Mouse (Mus musculus) forebrain, embryonic 10.5 days (tissue): ENCODE measurements around the gene Uvrag. TPM values are rescaled to one million over a fixed set of nuclear protein-coding genes. Genes with fewer than 3 reads are reported as not detected.

Source experiments
- DNase-seq: peaks from one replicate; pipeline ENCODE4 v3.0.0-alpha.2; 2017; ENCODE audit warnings: low spot score; ENCODE audit errors: extremely low spot score
- H3K27ac ChIP-seq: fragments of 300-500 bp; sonication (generic); 2 replicates; pipeline ENCODE4 v1.5.1; 2016; ENCODE audit warnings: mild to moderate bottlenecking
- H3K27me3 ChIP-seq: fragments of 300-500 bp; sonication (generic); 2 replicates; pipeline ENCODE4 v1.6.1; 2016; ENCODE audit warnings: mild to moderate bottlenecking; ENCODE audit not compliant: poor library complexity, severe bottlenecking
- H3K36me3 ChIP-seq: fragments of 300-500 bp; sonication (generic); replicated peaks from 2 replicates; pipeline ENCODE4 v1.6.1; 2016; ENCODE audit warnings: mild to moderate bottlenecking, moderate library complexity
- H3K4me1 ChIP-seq: fragments of 300-500 bp; sonication (generic); 2 replicates; pipeline ENCODE4 v1.6.1; 2016
- H3K4me3 ChIP-seq: fragments of 300-500 bp; sonication (generic); 2 replicates; pipeline ENCODE4 v1.5.1; 2016; ENCODE audit warnings: mild to moderate bottlenecking, moderate library complexity
- H3K9me3 ChIP-seq: fragments of 300-500 bp; sonication (generic); 2 replicates; pipeline ENCODE4 v1.6.1; 2016; ENCODE audit warnings: mild to moderate bottlenecking, moderate library complexity
- WGBS: fragments of 180-500 bp; shearing (Covaris S2); methylation state at CpG from one replicate; pipeline ENCODE4 v1.1.7; 2016; 5-methylcytosine and 5-hydroxymethylcytosine counted together
- polyA plus RNA-seq: library from polyadenylated mRNA; unstranded; fragments of >200 nt; fragmentation: Nextera tagmentation; extraction: Ambion mirVana; gene quantifications from 2 replicates; pipeline ENCODE4 v1.2.1, GENCODE M21; 2016

The Uvrag gene
- polyA plus RNA-seq, 1 experiment from 2014 or later = 9.8 TPM

DNA sequence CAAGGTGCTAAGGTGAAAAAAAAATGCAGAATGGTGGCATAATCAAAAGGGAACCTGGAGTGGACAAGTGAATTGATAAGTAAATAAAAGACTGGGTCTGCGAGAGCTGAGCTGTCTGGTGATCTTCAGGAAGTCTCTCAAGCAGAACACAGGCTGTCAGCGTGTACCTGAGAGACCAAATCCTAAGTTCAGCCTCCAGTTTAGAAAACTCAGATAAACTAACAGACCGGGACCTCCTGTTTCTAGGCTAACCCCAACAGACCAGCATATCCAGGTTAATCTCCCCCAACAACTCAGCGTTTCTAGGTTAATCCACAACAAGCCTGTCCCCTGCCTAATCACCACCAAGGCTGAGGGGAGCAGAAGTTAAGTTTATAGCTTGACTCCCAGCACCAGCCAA lies 87.3 kb downstream of the Uvrag start:
- WGBS = 89% methylated on average over 4 of the region's 4 CpGs
- H3K36me3 ChIP-seq = no peaks in the 10 kb centered on the region
- H3K9me3 ChIP-seq = no peaks in the 10 kb centered on the region
- H3K4me1 ChIP-seq = peaks cover 7% of the 10 kb centered on the region; the same call in 1 of the 2 replicates
- DNase-seq = no peak
- no peaks in the 10 kb centered on the region for H3K27me3 ChIP-seq
- H3K27ac ChIP-seq = no peak overlapping the region
- no peak overlapping the region for H3K4me3 ChIP-seq

DNA sequence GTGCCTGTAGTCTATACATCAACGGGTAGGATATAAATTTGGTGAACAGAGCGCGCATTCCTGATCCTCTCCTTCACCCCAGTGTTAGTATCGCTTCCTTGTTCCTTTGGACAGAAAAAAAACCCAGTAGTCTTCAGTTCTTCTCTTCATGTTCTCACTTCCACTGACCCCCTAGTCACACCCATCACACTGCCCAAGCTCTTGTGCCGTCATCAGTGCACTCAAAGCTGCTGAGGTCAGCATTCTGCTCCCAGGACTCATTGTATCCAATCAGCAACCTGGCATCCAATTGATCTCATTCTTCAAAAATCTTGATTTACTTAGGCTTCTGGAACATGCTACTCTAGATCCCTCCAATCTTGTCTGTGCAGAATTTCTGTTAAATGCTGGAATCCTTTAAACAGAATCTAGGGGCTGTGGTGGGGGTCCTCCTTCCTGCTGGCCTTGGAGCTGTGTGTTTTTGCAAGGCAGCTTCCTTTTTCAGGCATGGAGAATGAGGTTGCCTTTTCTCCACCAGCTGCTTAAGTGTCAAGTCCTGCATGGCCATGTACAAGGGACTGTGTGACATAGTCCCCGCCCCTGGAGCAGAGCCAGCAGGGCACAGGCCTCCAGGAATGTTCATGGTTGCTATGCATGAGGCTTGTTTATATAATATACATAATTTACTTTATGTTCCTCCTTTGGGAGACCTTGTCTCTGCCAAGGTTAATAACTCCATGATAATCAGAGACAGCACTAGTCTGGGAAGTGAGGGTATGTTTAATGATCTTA lies 88.3 kb downstream of the Uvrag start:
- peaks cover 7% of the 10 kb centered on the region; the same call in 1 of the 2 replicates for H3K4me1 ChIP-seq
- H3K36me3 ChIP-seq = no peaks in the 10 kb centered on the region
- no peaks in the 10 kb centered on the region for H3K9me3 ChIP-seq
- no peak for DNase-seq
- WGBS = 90% methylated on average over 6 of the region's 6 CpGs
- no peak overlapping the region for H3K4me3 ChIP-seq
- H3K27ac ChIP-seq = no peak overlapping the region
- no peaks in the 10 kb centered on the region for H3K27me3 ChIP-seq

DNA sequence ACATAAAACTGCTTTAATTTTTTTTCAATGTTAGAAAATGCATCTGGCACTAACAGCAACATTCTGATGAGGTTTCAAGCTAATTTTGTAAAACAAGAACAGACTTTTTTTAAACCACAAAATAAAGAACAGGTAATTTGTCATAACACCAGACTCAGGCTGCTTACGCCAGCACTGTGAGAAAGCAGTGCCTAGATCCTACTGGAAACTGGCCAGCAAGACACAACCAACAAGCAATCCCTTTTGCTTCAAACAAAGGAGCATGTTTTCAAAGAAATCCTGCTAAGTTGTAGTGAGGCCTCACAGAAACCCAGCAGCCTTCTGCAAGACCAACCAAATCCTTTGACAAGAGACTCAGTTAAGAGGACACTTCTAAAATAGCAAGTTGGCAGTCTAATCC lies 90.1 kb downstream of the Uvrag start:
- no peak for DNase-seq
- Histone ChIP-seq H3K36me3 (no peaks in the 10 kb centered on the region), H3K9me3 (no peaks in the 10 kb centered on the region), H3K27ac (no peak overlapping the region), H3K4me1 (peaks cover 10% of the 10 kb centered on the region; the same call in 1 of the 2 replicates), H3K4me3 (no peak overlapping the region), H3K27me3 (no peaks in the 10 kb centered on the region)
- WGBS = 93% methylated on average over 1 of the region's 1 CpGs

DNA sequence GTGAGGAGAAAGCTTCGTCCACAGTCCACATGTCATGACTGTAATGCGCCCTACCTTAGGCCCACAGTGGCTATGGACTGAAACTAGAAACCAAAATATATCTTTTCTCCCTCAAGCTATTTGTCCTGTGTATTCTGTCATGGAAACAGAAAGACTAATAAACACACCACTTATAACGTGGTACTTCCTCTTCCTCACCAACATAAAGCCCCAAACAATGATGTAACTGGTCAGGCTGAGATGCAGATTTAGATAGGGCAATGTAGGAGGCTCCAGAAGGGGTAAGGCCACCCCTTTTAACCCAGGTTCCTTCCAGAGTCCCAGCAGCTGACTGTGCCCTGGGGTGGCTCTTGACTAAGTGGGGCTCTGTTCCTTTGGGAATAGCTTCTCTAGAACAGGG lies 91.0 kb downstream of the Uvrag start:
- no peak overlapping the region for H3K4me3 ChIP-seq
- no peaks in the 10 kb centered on the region for H3K9me3 ChIP-seq
- H3K27me3 ChIP-seq = no peaks in the 10 kb centered on the region
- H3K27ac ChIP-seq = no peak overlapping the region
- peaks cover 10% of the 10 kb centered on the region; the same call in 1 of the 2 replicates for H3K4me1 ChIP-seq
- WGBS = 91% methylated on average over 3 of the region's 3 CpGs
- DNase-seq = no peak
- H3K36me3 ChIP-seq = no peaks in the 10 kb centered on the region

DNA sequence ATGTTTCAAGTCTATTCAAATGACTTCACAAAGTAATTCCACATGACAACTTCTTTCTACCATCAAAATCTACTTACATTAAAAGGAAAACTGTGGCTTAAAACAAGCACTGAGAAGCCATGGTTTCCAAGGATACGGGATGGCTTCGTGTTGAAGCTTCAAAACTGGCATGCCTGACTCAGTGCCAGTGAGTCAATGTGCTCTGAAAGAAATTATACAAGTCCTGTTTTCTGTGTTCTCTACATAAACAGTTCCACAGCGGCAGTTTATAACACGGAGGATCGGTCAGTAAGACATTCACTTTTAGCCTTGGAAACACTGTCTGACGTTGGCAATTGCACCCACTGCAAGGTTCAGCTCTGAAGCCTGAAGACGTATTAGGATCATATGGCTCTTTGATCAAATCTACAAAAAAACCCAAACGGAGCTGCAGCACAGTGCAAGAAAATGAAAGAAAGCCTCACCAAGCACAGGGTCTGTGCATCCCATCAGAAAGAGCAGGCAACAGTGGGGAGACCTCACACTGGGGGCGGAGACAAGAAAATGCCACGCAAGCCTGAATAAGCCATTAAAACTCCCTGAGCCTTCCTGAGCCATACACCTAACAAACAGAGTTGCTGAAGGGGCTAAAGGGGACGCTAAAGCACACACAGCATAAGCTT lies 94.3 kb downstream of the Uvrag start:
- no peaks in the 10 kb centered on the region for H3K36me3 ChIP-seq
- no peaks in the 10 kb centered on the region for H3K27me3 ChIP-seq
- H3K9me3 ChIP-seq = no peaks in the 10 kb centered on the region
- WGBS = 79% methylated on average over 11 of the region's 11 CpGs
- peaks cover 10% of the 10 kb centered on the region; the same call in 1 of the 2 replicates for H3K4me1 ChIP-seq
- DNase-seq = no peak
- no peak overlapping the region for H3K4me3 ChIP-seq
- H3K27ac ChIP-seq = no peak overlapping the region

DNA sequence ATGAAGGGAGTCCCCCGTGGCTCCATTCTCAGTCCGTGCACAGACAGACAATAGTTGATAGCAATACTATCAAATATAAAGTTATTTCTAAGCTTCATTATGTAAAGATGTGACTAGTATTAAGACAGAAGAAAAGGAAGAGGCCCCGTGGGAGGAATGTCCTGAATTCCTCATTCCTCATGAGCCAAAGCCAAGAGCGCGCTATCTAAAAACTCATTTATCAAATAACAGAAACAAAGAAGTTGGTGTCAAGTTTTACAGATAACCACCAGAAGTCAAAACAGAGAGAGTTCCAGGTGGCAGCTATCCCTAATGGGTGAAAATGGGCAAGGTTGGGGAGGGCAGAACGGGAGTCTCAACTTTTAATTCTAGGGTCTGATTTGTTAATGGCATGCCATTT lies 95.4 kb downstream of the Uvrag start:
- no peak for DNase-seq
- H3K9me3 ChIP-seq = no peaks in the 10 kb centered on the region
- H3K4me1 ChIP-seq = peaks cover 3% of the 10 kb centered on the region; the same call in 1 of the 2 replicates
- no peak overlapping the region for H3K4me3 ChIP-seq
- H3K27me3 ChIP-seq = no peaks in the 10 kb centered on the region
- H3K27ac ChIP-seq = no peak overlapping the region
- WGBS = 95% methylated on average over 6 of the region's 6 CpGs
- no peaks in the 10 kb centered on the region for H3K36me3 ChIP-seq

DNA sequence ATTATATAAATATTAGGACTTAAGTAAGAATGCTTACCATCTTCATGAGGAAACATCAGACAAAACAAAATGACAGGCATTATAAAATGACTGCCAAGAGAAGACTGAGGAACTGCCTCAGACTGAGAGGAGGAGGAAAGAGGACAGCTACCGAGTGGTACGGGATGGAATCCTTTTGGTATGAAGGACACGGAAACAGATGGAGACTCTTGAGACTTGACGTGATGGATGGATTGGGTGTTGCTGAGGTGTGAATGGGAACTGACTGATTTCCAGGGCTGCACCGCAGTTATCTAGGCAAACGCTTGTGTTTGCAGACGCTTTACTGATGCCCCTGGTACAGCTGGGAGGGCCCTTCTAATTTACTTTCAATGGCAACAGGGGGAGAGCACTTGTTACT lies 97.0 kb downstream of the Uvrag start:
- Histone ChIP-seq H3K4me1 (peaks cover 3% of the 10 kb centered on the region; the same call in 1 of the 2 replicates), H3K4me3 (no peak overlapping the region), H3K9me3 (no peaks in the 10 kb centered on the region), H3K36me3 (no peaks in the 10 kb centered on the region), H3K27me3 (no peaks in the 10 kb centered on the region), H3K27ac (no peak overlapping the region)
- DNase-seq = no peak
- 89% methylated on average over 7 of the region's 7 CpGs for WGBS

DNA sequence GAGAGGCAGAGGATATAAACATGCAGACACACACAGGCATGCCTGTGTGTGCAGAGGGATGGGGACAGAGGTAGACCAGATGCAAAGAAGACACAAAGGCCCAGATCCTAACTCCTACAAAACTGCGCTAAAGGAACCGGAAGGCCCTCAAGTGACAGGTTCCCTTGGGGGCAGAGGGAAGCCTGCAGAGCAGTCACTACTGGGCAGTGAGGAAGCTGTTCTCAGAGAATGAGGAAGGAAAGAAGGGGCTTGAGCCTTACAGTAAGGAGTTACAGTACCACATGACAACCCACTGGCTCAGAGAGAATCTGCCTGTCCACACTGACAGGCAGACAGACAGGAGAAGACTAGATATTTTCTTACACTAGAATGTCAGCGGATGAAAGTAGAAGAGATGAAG lies 97.6 kb downstream of the Uvrag start:
- no peaks in the 10 kb centered on the region for H3K9me3 ChIP-seq
- peaks cover 3% of the 10 kb centered on the region; the same call in 1 of the 2 replicates for H3K4me1 ChIP-seq
- H3K27me3 ChIP-seq = no peaks in the 10 kb centered on the region
- no peak for DNase-seq
- H3K36me3 ChIP-seq = no peaks in the 10 kb centered on the region
- H3K4me3 ChIP-seq = no peak overlapping the region
- WGBS = 94% methylated on average over 3 of the region's 3 CpGs
- no peak overlapping the region for H3K27ac ChIP-seq

DNA sequence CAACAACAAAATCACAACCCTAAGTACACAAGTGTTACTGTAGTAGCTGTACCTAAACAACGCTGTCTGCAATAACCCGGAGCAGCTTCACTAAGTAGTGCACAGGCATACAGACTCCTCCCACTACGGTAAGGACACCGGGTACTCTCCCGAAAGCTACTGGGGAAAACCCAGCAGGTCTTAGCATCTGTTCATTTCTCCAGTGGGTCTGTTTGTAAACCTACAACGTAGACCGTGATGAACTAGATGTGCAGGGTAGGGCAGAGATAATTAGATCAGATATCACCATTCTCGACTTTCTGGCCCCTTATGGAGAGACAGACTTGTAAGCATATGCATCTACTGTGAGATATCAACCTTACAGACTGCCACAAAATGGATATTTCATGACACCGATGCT lies 99.1 kb downstream of the Uvrag start:
- H3K4me3 ChIP-seq = no peak overlapping the region
- H3K9me3 ChIP-seq = no peaks in the 10 kb centered on the region
- DNase-seq = no peak
- WGBS = 92% methylated on average over 9 of the region's 9 CpGs
- peaks cover 2% of the 10 kb centered on the region; the same call in 1 of the 2 replicates for H3K4me1 ChIP-seq
- no peak overlapping the region for H3K27ac ChIP-seq
- no peaks in the 10 kb centered on the region for H3K27me3 ChIP-seq
- H3K36me3 ChIP-seq = no peaks in the 10 kb centered on the region

DNA sequence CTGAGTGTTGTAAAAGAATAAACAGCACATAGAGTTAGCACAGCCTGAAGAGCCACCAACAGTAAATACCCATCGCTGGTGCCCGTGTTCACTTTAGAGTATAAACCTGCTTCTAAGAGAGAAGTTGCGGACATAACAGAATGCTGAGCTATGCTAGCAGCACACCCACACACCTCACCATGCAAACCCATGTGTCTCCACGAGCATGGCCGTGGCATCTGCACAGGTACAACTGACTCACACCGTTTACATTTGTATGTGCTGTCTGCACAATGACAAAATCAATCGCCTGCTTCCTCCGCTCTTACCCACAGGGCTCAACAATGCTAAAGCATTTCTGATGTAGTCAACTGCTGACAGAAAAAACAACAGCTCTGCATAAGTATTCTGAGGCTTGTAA lies 101.0 kb downstream of the Uvrag start:
- H3K27ac ChIP-seq = no peak overlapping the region
- no peaks in the 10 kb centered on the region for H3K27me3 ChIP-seq
- no peak overlapping the region for H3K4me3 ChIP-seq
- WGBS = 95% methylated on average over 8 of the region's 8 CpGs
- no peaks in the 10 kb centered on the region for H3K9me3 ChIP-seq
- no peak for DNase-seq
- H3K36me3 ChIP-seq = no peaks in the 10 kb centered on the region
- no peaks in the 10 kb centered on the region for H3K4me1 ChIP-seq

DNA sequence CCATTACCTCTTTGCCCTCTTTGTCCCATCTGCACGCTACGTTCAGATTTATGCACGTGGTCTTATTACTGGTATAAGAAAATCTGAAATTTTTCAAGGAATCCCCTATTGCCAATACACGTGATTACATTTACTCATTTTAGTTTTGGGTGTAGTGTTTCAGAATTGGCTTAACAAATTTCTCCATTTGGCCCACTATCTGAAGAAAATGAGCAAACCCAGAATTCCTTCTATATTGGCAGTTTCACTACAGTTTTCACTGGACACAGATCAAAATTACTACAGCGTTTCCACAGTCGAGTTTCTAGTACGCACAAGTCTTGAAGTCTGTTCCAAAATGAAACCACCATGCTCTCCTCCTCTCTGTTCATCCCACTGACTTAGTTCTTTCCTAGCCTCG lies 104.7 kb downstream of the Uvrag start:
- H3K9me3 ChIP-seq = no peaks in the 10 kb centered on the region
- H3K36me3 ChIP-seq = peaks cover 4% of the 10 kb centered on the region; the same call in 1 of the 2 replicates
- no peaks in the 10 kb centered on the region for H3K27me3 ChIP-seq
- H3K4me3 ChIP-seq = no peak overlapping the region
- no peaks in the 10 kb centered on the region for H3K4me1 ChIP-seq
- H3K27ac ChIP-seq = no peak overlapping the region
- no peak for DNase-seq
- 92% methylated on average over 8 of the region's 8 CpGs for WGBS

DNA sequence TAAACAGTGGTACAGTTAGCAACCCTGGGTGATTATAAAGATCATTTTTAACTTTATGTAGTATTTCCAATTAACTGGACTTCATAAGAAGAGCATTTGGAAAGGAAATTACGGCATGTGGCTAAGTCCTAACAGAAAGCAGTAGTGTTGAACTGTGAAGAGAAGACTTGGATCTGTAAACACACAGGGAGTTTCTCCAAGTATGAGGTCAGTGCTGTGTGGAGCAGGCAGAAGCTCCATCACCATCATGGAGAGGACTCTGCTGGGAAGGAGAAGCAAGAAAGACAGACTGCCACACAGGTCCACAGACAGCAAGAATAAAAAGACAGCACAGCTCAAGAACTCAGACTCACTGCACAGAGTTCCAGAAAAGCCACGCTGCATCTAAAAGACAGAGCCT lies 106.0 kb downstream of the Uvrag start:
- WGBS = 89% methylated on average over 2 of the region's 2 CpGs

DNA sequence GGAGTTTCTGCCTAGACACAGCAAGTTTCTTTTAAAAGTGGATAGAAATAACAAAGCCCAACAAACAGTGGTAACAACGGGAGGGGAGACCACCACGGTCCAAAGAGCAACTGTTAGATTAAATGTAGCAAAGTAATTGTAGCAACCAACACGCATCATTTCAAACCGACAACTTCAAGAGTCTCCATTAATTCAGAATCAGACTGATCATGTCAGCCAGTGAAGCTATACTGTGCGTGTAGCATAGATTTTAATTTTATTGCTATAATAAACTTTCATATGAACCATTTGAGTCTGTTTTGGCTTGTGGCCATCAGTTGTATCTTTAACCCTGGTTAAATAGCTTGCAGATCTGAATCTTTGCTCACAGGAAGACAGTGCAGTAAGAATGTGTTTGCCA lies 107.1 kb downstream of the Uvrag start:
- Histone ChIP-seq H3K27me3 (no peaks in the 10 kb centered on the region), H3K4me3 (no peak overlapping the region), H3K4me1 (no peaks in the 10 kb centered on the region), H3K27ac (no peak overlapping the region), H3K9me3 (no peaks in the 10 kb centered on the region), H3K36me3 (peaks cover 4% of the 10 kb centered on the region; the same call in 1 of the 2 replicates)
- 94% methylated on average over 5 of the region's 5 CpGs for WGBS
- DNase-seq = no peak

More for the DNA sequence above, 106.0 kb downstream of the Uvrag start:
- Histone ChIP-seq H3K4me3 (no peak overlapping the region), H3K4me1 (no peaks in the 10 kb centered on the region), H3K27me3 (no peaks in the 10 kb centered on the region), H3K9me3 (no peaks in the 10 kb centered on the region), H3K36me3 (peaks cover 4% of the 10 kb centered on the region; the same call in 1 of the 2 replicates), H3K27ac (no peak overlapping the region)
- DNase-seq = no peak
